Mouse (Mus musculus): ENCODE results near the gene Galnt17.
A peak's percentile ranks its signal among the peaks of the same experiment; 100 is the strongest.

Galnt17 gene

DNA sequence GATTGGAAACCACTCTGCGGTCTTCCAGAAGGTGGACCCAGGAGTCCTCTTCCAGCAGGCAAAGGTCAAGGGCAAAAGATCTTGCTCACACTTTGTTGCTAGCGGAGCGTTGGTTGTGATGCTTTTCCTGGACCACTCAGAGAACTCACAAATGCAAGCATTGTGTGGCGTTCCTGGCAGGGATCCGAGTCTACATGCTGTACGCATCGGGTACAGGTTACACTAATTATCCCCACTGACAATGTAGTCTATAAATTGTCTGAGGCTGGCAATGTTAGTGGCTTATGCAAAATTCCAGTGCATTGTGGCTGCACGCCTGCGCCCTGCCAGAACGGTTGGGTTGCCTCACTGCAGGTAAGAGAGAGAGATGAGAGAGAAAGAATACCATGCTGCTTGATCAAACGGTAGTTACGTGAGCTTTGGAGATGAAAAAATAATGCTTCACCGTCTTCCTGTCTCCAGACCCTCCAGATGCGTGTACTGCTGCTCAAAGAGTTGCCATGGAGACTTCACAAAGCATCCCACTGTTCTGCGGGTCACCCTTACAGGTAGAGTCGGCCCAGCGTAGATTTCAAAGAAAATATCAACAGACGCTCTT is 285.8 kb downstream of the Galnt17 start:
- DNase-seq (ENCODE audit: low read depth, low spot score), result no peak

DNA sequence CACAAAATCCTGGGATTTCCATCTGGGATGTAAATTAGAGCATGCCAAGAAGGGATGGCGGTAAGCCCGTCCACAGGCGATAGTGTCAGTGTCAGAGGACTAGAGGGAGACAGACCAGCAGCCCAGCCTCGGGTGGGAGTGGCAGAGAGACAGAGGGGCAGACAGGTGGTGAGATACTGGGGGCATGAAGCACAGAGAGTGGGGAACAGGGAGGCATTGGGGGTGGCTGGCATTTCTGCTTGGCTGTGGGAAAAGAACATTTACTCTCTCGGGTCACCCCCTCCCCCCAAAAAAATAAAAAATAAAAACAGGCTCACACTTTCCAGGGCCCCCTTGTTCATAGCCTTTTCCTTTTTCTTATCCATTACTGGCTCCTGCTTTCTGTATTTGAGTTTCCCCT is 287.4 kb downstream of the Galnt17 start:
- DNase-seq (ENCODE audit: low read depth, low spot score), result no peak

DNA sequence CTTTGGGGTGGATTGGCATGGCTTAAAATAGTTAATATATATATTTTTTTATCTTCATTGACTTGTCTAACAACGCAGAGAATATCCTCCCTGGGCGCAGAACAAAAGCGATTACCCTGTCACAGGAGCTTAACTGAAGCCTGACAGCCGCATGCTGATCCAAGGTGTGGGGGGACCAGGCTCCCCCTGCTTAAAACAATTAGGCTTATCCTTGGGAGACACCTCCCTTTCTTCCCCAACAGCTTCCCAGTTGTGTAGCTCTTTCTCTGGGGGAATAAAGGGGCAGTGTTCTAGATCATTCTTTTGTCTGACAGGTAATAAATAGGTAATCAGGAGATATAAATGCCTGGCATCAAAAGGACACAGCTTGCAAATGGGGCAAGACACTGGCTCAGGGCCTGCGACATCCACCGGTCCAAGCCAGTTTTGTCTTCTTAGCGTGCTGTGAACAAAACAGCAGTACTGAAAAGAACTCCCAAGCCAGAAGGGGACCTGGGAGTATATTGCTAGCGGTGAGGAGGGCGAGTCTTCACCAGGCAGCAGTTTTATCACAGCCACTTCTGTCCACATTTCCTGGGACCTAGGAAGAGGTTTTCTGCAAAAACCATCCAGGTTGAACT is 288.8 kb downstream of the Galnt17 start:
- DNase-seq (ENCODE audit: low read depth, low spot score), result no peak

DNA sequence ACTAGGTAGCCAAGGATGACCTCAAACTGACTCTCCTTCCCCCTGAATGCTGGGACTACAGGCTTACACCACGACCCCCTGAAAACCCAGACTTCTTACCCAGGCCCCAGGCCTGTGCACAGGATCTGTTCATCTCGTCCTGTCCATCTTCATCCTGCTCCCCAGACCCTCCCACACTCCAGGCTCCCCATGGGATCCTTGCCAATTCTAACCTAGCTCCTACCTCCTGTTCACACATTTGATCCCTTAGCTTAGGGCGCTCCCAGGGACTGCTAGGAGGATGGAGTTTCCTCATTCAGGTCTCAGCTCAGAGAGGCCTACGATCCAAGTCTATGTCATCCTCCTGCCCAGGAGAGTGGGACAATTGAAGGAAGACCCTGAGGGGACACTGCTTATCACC is 292.2 kb downstream of the Galnt17 start:
- no peak for DNase-seq (ENCODE audit: low read depth, low spot score)

DNA sequence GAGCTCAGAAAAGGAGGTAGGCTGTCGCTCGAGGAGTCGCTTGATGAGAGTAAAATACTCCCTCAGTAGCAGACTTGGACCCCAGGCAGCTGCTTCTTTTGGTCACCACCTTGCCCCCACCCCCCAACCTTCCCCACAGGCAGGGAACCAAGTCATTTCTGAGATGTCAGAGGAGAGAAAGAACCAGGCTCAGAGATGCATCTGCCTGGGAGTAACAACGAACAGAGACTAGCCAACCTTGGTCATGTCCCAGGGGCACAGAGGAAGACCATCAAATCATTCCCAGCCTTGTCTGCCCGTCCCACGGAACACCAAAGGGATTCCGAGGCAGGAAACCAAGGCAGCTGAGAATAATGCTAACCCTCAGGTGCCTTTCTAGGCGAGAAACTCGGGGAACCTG is 293.0 kb downstream of the Galnt17 start:
- no peak for DNase-seq (ENCODE audit: low read depth, low spot score)

DNA sequence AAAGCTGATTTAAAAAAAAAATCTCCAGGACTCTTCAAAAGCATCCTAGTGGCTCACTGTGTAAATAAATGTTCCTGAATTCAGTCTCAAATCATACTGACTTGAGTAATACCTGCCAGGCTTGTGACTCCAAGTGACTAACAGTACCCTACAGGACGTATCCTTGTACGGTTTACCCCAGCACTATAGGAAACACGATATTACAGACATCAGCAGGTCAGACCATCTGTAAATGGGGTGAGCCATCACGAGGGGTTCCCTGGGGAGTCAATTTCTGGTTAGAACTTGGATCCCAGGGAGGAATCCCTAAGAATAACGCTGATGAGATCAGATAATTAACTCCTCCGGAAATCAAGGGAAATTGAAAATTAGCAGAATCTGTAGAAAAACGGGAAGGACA is 294.5 kb downstream of the Galnt17 start:
- no peak for DNase-seq (ENCODE audit: low read depth, low spot score)

DNA sequence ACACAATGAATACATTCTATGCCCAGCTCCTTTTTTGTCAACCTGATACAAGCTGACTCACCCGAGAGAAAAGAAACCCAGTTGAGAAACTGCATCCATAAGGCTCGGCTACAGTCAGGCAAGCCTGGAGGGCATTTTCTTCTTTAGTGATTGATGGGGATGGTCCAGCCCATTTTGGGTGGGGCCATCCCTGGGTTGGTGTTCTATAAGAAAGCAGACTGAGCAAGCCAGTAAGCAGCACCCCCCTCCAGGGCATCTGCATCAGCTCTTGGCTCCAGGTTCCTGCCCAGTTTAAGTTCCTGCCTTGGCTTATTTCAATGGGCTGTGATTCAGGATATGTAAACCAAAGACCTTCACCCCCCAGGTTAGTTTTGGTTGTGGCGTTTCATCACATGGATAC is 295.2 kb downstream of the Galnt17 start:
- no peak for DNase-seq (ENCODE audit: low read depth, low spot score)

DNA sequence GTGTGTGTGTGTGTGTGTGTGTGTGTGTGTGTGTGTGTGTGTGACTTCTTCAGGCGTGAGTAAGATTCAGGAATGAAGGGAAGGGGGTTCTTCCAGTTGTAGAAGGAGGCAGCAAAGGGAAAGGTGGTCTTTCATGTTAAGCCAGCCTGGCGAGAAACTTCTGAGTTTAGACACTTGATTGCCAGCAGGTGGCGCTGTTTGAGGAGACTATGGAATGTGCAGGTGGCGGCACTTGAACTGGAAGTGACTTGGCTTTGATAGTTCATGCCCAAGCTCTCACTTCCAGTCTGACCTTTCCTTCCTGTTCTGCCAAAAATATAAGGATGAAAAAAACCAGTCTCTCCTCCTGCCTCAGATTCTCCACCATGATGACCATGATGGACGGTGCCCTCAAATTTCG is 298.8 kb downstream of the Galnt17 start:
- no peak for DNase-seq (ENCODE audit: low read depth, low spot score)

DNA sequence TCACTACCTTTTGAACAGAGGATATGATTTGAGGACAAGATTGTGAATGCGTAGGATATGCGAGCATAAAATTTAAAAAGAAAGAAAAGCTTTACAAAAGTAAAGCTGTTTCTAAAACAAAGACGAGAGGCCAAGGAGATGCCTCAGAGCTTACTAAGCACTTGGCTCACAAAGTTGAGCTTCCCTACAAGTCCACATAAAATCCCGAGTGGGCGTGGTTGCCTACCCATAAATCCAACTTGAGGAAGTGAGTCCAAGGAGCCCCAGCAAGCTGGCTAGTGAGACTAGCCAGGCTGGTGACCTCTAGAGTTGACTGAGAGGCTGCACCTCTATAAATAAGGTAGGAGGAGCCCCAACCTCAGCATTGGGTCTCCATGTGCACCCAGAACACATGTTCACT is 299.8 kb downstream of the Galnt17 start:
- DNase-seq (ENCODE audit: low read depth, low spot score), result no peak

DNA sequence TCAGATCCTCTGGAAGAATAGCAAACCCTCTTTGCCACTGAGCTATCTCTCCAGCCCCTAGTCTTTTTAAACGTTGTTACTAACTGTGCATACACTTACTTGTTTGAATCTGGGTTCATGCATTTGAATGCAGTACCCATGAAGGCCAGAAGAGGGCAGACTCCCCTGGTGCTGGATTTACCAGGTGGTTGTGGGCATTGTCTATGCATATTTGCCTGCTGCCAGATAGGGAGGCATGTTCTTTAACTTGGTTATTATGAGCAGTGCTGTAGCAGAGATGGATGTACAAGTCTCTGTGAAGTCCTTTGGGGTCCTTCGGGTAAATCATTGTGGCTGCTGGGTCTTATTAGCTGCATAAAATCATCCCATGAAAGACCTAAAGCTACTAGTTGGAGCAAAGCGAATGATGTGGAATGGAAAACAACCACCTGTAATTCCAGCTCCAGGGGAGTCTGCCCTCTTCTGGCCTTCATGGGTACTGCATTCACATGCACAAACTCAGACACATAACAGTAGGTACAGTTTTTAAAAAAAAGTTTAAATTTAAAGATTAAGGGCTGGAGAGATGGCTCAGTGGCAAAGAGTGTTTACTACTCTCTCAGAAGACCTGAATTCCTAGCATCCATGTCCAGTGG is 300.3 kb downstream of the Galnt17 start:
- peak; percentile 26 for DNase-seq (ENCODE audit: low read depth, low spot score)

DNA sequence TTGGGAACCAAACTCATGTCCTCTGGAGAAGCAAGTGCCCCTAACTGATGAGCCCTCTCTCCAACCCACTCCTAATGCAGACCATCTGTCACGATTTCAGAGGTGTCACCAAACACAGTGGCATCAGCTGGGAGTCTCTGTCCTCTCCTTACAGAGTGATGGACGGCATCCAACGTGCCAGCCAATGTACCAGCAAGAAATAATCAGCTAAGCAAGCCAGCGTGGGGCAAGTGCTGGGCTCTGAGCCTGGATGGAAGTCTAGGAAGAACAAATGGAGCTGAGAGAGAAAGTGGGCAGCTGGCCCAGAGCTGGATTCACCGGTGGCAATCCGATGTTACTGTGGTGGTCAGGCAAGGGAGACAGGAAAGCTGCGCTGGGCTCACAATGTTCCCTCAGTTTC is 301.1 kb downstream of the Galnt17 start:
- no peak for DNase-seq (ENCODE audit: low read depth, low spot score)

DNA sequence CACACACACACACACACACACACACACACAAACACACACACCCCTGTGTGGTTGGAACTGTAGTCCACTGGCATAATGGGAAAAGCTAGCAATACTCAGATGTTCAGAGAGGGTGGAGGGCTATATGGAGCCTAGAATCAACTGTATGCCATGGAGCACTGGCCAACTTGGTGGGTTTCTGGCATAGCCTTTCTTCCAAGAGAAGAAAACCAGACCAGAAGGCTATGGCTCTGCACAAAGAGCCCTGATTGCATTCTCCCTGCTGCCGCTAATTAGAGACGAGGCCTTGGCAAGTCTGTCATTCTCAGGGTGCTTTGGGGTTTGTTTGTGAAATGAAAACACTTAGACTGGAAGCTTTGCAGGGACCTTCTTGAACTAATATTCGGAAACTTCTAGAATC is 301.8 kb downstream of the Galnt17 start:
- no peak for DNase-seq (ENCODE audit: low read depth, low spot score)

DNA sequence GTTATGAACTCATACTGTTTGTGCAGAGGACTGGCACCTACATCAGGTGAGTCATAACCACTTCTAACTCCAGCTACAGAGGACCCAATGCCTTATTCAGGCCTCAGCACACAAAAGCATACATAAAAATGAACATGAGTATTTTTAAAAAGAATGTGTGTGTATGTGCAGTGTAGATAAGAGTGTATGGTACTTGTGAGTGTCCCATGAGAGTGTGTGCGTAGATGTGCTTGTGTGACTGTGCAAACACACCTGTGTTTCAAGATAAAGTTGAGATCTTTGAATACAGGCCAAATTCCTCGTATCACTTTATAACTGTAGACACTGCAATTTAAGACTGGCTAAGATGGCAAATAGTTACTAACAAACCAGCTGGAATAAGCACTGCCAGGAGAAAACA is 307.7 kb downstream of the Galnt17 start:
- DNase-seq (ENCODE audit: low read depth, low spot score), result no peak

DNA sequence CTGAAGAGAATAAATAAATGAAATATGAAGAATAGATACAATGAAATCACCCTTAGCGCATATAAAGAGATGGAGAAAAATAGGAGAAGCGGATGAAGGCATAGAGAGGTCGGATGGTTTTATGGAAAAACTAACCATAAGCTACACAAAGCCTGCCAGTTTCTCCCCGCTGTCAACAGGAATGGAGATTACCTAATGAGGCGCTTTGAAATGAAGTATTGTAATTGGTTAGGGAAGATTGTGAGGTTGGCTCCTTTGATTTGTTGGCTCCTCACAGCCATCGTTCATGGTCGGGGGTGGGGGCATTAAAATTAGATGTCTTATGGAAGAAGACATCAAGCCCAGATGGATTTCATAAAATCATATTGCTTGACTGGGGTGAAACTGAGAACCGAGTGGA is 329.0 kb downstream of the Galnt17 start:
- no peak for DNase-seq (ENCODE audit: low read depth, low spot score)

DNA sequence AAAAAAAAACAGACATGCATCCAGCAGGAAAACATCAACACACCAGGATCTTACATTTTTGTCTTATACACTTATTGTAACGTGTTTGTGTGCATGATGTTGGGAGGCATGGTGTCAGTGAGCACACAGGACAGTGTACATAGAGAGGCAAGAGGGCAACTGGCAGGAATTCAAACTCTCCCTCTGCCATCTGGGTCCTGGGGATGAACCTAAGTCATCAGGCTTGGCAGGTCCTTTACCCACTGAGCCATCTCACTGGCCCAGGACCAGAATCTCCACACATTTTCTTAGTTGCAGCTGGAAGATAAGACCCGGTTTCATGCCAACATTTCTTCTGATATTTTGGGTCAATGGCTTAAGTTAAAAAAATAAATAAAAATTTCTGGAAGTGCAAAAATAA is 329.4 kb downstream of the Galnt17 start:
- no peak for DNase-seq (ENCODE audit: low read depth, low spot score)

DNA sequence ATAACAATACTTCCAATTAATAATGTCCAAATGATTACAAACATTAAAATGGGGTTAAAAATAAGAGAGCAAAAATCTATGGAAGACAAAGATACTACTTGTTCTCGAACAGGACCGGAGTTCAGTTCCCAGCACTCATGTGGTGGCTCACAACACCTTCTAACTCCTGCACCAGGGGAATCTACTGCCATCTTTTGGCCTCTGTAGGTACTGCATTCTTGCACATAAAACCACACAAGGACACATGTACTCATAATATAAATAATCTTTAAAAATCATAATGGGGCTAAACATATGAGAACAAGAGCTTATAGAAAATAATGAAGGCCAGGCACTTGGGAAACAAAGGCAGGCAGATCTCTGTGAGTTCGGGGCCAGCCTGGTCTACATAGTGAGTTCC is 330.3 kb downstream of the Galnt17 start:
- DNase-seq (ENCODE audit: low read depth, low spot score), result peak; percentile 7

DNA sequence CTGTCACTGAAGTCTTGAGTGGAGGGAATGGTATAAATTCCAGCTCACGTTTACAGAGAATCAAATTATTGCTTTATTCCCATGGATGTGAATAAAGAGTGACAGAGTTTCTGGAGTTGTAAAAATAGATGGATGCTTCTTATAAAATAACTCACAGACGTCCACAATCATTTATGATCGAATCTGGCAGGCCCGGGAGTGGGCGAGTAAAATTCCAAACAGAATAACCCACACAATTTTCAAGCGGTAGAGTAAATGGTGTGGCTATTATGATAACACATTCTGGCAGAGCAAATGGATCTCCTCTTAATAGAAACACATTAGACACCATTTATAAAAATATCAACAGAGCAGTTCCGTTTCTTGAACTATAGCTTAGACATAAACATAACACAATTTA is 355.9 kb downstream of the Galnt17 start:
- no peak for DNase-seq (ENCODE audit: low read depth, low spot score)

DNA sequence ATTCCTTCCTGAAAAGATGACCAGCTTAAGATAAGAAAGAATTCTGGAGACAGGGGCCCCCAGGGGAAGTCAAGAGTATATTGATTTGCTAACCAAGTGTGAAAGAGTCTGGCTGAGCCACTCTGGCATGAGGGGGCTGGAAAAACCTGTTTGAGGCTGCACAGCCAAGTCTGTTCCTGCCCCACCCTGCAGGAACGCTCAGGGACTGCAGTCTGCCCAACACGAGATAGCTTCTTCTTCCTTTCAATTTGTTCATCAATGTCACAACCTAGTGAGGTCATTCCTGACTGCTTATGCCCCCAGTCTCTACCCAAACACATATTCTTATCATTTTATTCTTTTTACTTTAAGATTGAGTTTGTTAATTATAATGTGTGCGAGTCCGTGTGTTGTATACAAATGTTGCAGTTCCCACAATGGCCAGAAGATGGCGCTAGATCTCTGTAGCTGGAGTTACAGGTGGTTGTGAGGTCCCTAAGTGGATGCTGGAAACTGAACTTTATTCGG is 357.4 kb downstream of the Galnt17 start:
- no peak for DNase-seq (ENCODE audit: low read depth, low spot score)

DNA sequence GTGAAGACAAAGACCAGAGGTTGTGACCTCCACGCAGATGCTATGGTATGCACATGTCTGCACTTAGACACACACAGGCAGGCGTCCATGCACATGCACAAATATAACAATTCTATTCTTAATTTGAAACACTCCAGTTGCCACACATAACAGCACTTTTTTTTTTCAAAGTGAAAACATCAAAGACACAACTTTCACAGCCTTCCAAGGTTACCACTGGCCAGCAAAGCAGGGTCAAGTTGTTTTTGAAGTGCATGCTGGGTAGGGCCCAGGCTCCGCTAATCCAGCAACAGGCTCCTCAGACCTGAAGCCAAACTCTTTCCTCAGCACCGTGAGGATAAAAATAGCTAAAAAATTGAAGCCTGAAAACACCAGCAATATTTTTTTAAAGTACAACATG is 357.9 kb downstream of the Galnt17 start:
- DNase-seq (ENCODE audit: low read depth, low spot score), result no peak

DNA sequence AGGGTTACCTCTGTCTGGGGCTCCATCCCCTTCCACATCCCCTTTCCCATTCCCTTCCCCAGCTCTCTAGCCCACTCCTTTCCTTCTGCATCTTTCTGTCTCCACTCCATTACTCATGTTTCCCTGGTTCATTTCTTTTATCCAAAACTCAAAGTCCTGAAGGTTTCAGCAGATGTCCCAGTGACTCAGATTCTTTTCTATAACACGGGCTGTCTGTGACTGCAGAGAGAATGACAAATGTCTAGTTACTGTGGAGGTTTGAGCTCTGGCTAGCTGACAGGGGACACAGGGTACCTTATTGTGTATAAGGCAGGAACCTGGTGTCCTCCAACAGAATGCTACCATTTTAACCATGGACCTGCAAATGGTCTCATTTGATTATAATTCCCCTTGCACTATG is 358.6 kb downstream of the Galnt17 start:
- no peak for DNase-seq (ENCODE audit: low read depth, low spot score)

DNA sequence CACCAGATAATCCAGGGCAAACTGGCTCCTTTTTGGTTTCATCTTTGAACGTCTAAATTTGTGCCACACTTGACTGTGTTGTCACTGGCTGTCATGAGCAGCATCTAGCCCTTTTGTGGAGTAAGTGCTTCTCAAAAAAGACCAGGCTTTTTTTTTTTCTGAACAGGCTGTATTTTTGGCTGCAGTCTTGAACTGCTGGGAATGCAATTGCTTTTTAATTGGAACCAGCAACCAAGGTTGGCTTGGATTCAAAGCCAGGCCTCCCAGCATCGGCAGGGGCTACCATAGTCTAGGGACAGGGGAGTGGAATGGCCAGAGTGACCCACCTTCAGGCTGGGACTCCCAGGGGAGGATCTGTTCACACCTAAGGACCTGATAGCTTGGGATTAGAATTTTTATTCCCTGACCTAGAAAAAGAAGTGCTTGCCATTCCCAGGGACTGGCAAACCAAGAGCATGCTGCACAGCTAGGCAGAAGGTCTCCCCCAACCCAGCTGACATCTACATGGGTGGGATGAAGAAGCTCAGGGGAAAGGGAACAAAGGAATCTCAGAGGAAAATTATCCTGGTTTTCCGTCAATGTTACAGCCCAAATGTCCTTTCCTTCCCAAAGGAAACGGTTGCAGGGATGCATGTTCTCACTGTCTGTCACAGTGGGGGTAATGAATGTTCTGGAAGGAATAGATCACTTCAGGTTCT is 369.2 kb downstream of the Galnt17 start:
- no peak for DNase-seq (ENCODE audit: low read depth, low spot score)

DNA sequence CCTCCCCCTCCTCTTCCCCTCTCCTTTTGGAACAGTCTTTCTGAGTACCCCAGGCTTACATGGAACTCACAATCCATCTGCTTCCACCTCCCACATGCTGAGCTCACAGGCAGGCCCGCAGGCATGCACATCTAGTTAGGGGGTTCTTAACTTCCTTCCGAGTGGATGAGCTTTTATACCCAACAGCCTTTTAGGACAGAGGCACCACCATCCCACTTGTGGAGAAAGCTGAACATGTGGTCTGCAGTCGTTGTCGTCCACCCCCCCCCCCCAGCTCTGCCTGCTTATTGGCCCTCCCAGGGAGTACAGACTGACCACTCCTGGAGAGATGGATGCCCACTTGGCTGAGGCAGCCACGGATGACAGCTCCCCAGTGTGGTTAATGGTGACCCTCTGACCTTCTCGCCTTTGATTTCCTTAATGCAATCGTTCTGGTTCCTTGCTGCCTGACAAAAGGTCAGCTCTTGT is 370.0 kb downstream of the Galnt17 start:
- no peak for DNase-seq (ENCODE audit: low read depth, low spot score)

DNA sequence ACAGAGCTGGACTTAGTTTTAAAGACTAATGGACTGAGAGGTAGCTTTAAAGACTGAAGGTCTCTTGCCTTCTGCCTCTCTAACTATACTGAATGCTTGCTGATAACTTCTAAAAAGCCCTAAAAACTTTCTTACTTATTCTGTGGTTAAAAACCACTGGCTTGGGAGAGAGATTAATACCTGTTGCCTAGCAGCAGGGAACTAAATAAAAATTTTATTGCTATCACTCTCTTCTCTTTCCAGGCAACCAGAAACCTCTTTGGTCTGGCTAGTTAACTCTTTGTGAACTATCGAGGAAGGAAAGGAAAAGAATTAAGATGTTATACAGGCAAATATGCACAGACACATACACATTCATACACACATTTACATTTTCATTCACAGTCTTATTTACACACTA is 377.3 kb downstream of the Galnt17 start:
- no peak for DNase-seq (ENCODE audit: low read depth, low spot score)

All from WW6 (cell line).